ENCODE assay signal across 11 mouse cellular contexts in genomic region chr4:150659926-150660610, GRCm38 (mm10). TPM values are rescaled to one million over a fixed set of nuclear protein-coding genes. Genes with fewer than 3 reads are reported as not detected.
DNase-seq lines count a peak whose midpoint lies in the region; ATAC-seq and TF ChIP-seq lines count a peak whose summit lies in the region.
"Had no signal": no experiment of that assay in that cellular context is flagged by ENCODE, and none has a peak within 500 bp of the region (broad histone marks: within the 10 kb centered on the region; RNA-seq: fewer than 3 reads in every experiment).

No protein-coding gene starts in this region.

- ATAC-seq in hindbrain, embryonic 11.5 days (ENCODE audit: low FRiP score), result no peak
- ATAC-seq in lung, postnatal 0 days, result no peak

- dilution Hi-C loops in CH12.LX (cut with MboI; ENCODE audit: extremely low pct_ligation_motif_present, extremely low pct_unique_long_range_greater_than_20kb, low sequenced_read_pairs), result no loop called here

- peak; percentile 32 to 61; a peak in 3 of 4 replicates for TF ChIP-seq CTCF in CH12.LX (conservative IDR thresholded peaks at IDR 0.05 in 1 of 2, IDR thresholded peaks at IDR 0.05 in 1 of 2; ENCODE audit: low read depth in 2 of 2, low read length in 2 of 2)
- TF ChIP-seq CTCF in lung, postnatal 0 days (IDR thresholded peaks at IDR 0.05), result peak; percentile 45

- 69% methylated on average over 9 of the region's 9 CpGs for whole genome bisulfite sequencing in hindbrain, embryonic 11.5 days
- 74% methylated on average over 9 of the region's 9 CpGs for WGBS in hindbrain, embryonic 10.5 days
- 67% methylated on average over 9 of the region's 9 CpGs for WGBS in lung, postnatal 0 days

- H3K9me3 ChIP-seq in hindbrain, embryonic 11.5 days (ENCODE audit: control insufficient read depth, low read length), result no peaks in the 10 kb centered on the region
- H3K9me3 ChIP-seq in hindbrain, embryonic 10.5 days, result peaks cover 6% of the 10 kb centered on the region; the same call in 1 of the 2 replicates
- peaks cover 5% of the 10 kb centered on the region for H3K9me3 ChIP-seq in CH12.LX (replicated peaks; ENCODE audit: low read length)
- no peaks in the 10 kb centered on the region for H3K9me3 ChIP-seq in lung, postnatal 0 days (ENCODE audit: low read length)
- H3K9me3 ChIP-seq: embryonic facial prominence, embryonic 15.5 days had no signal

- no peak overlapping the region for H3K4me3 ChIP-seq in hindbrain, embryonic 11.5 days (ENCODE audit: low read depth, low read length)
- no peak overlapping the region for H3K4me3 ChIP-seq in hindbrain, embryonic 10.5 days
- H3K4me3 ChIP-seq in CH12.LX (replicated peaks in 1 of 3; ENCODE audit: low read depth in 2 of 3, low read length in 2 of 3, poor library complexity in 1 of 3), result no peak overlapping the region
- H3K4me3 ChIP-seq in lung, postnatal 0 days (ENCODE audit: low read depth, low read length), result no peak overlapping the region
- H3K4me3 ChIP-seq: embryonic facial prominence, embryonic 15.5 days; megakaryocyte, embryonic 14.5 days had no signal

- H3K9ac ChIP-seq in hindbrain, embryonic 11.5 days (ENCODE audit: low read depth, low read length), result no peak overlapping the region
- H3K9ac ChIP-seq in CH12.LX (ENCODE audit: insufficient read depth, low read depth), result no peak overlapping the region
- H3K9ac ChIP-seq in lung, postnatal 0 days (replicated peaks; ENCODE audit: low read depth), result no peak overlapping the region
- H3K9ac ChIP-seq: embryonic facial prominence, embryonic 15.5 days had no signal

- TF ChIP-seq EP300 in CH12.LX (IDR thresholded peaks at IDR 0.05; ENCODE audit: low read length), result no peak
- TF ChIP-seq EP300 in lung, postnatal 0 days (IDR thresholded peaks at IDR 0.05), result no peak

- in situ Hi-C loops in CH12.LX (cut with MboI; ENCODE audit: low pct_ligation_motif_present, low pct_unique_long_range_greater_than_20kb, low sequenced_read_pairs), result loop anchor here (5.0 to 10.0 kb wide), 2 partner anchors 215 to 302 kb away; no protein-coding TSS in a partner anchor

- H3K27me3 ChIP-seq in hindbrain, embryonic 11.5 days (ENCODE audit: control insufficient read depth, insufficient read depth, low read length), result no peaks in the 10 kb centered on the region; the same call in 1 of the 2 replicates
- H3K27me3 ChIP-seq in hindbrain, embryonic 10.5 days (ENCODE audit: insufficient read depth, poor library complexity, severe bottlenecking), result peaks cover 29% of the 10 kb centered on the region
- H3K27me3 ChIP-seq in CH12.LX (replicated peaks), result no peaks in the 10 kb centered on the region
- H3K27me3 ChIP-seq in lung, postnatal 0 days (replicated peaks; ENCODE audit: insufficient read depth, low read length), result no peaks in the 10 kb centered on the region
- H3K27me3 ChIP-seq: embryonic facial prominence, embryonic 15.5 days had no signal

- H3K4me2 ChIP-seq in hindbrain, embryonic 11.5 days (replicated peaks; ENCODE audit: low read depth, low read length), result no peak overlapping the region
- no peak overlapping the region; the same call in 1 of the 2 replicates for H3K4me2 ChIP-seq in CH12.LX (ENCODE audit: insufficient read depth, low read depth, poor library complexity, severe bottlenecking)
- no peak overlapping the region for H3K4me2 ChIP-seq in lung, postnatal 0 days (replicated peaks; ENCODE audit: low read depth, low read length)
- H3K4me2 ChIP-seq: embryonic facial prominence, embryonic 15.5 days had no signal

- H3K79me2 ChIP-seq in CH12.LX (replicated peaks; ENCODE audit: control insufficient read depth, extremely low read depth, insufficient read depth, poor library complexity, severe bottlenecking), result no peaks in the 10 kb centered on the region

- no peak for TF ChIP-seq RAD21 in CH12.LX (IDR thresholded peaks at IDR 0.05; ENCODE audit: low read depth, low read length)

- H3K27ac ChIP-seq in hindbrain, embryonic 11.5 days (ENCODE audit: low read depth, low read length), result no peak overlapping the region
- no peak overlapping the region for H3K27ac ChIP-seq in hindbrain, embryonic 10.5 days
- H3K27ac ChIP-seq in CH12.LX (ENCODE audit: insufficient read depth, low read depth), result no peak overlapping the region
- H3K27ac ChIP-seq in lung, postnatal 0 days (ENCODE audit: low read length), result no peak overlapping the region
- H3K27ac ChIP-seq: embryonic facial prominence, embryonic 15.5 days had no signal

- no peak for TF ChIP-seq POLR2A in CH12.LX (IDR thresholded peaks at IDR 0.05; ENCODE audit: low read depth, low read length)

- H3K36me3 ChIP-seq in hindbrain, embryonic 11.5 days (ENCODE audit: control insufficient read depth, insufficient read depth, low read length), result no peaks in the 10 kb centered on the region
- no peaks in the 10 kb centered on the region for H3K36me3 ChIP-seq in hindbrain, embryonic 10.5 days
- no peaks in the 10 kb centered on the region for H3K36me3 ChIP-seq in CH12.LX (replicated peaks in 1 of 2; ENCODE audit: control insufficient read depth in 1 of 2, insufficient read depth in 1 of 2, low read length in 1 of 2)
- no peaks in the 10 kb centered on the region for H3K36me3 ChIP-seq in lung, postnatal 0 days (ENCODE audit: insufficient read depth, low read length)
- H3K36me3 ChIP-seq: embryonic facial prominence, embryonic 15.5 days had no signal

- DNase-seq in hindbrain, embryonic 11.5 days (ENCODE audit: low spot score), result peak; percentile 43
- no peak for DNase-seq in hindbrain, embryonic 10.5 days (ENCODE audit: low spot score)
- DNase-seq in 3T3-L1 (ENCODE audit: low read depth, low spot score) (peak; percentile 14), CH12.LX (ENCODE audit: extremely low read depth) (peak; percentile 48)
- no peak for DNase-seq in lung, postnatal 0 days (ENCODE audit: low spot score)
- DNase-seq in ovary, adult 18-20 months (ENCODE audit: low spot score), result no peak
- no peak for DNase-seq in layer of hippocampus, adult 9-11 months
- no peak for DNase-seq in urinary bladder, adult 2 months (ENCODE audit: low spot score)
- DNase-seq: layer of hippocampus, postnatal 36 days had no signal

- H3K4me1 ChIP-seq in hindbrain, embryonic 11.5 days (replicated peaks; ENCODE audit: control insufficient read depth, insufficient read depth, low read length), result no peaks in the 10 kb centered on the region; the same call in 1 of the 2 replicates
- peaks cover 28% of the 10 kb centered on the region for H3K4me1 ChIP-seq in hindbrain, embryonic 10.5 days (replicated peaks)
- H3K4me1 ChIP-seq in CH12.LX (ENCODE audit: control insufficient read depth in 1 of 2, insufficient read depth in 2 of 2), result peaks cover 0 to 3% of the 10 kb centered on the region in 2 experiments; a peak in 3 of 4 replicates
- H3K4me1 ChIP-seq in lung, postnatal 0 days (ENCODE audit: insufficient read depth, low read depth, low read length), result peaks cover 7% of the 10 kb centered on the region; the same call in 1 of the 2 replicates

TF ChIP-seq in CH12.LX, 34 proteins besides CTCF, POLR2A, EP300 and RAD21:
- TF ChIP-seq MXI1 (IDR thresholded peaks at IDR 0.05; ENCODE audit: low read depth, low read length), result no peak
- TF ChIP-seq ZKSCAN1 (IDR thresholded peaks at IDR 0.05; ENCODE audit: borderline replicate concordance, low read depth, low read length), result no peak
- no peak for TF ChIP-seq POLR2AphosphoS2 (IDR thresholded peaks at IDR 0.05; ENCODE audit: low read depth, low read length)
- TF ChIP-seq MEF2A (IDR thresholded peaks at IDR 0.05; ENCODE audit: borderline replicate concordance, low read depth, low read length), result no peak
- TF ChIP-seq IRF4 (IDR thresholded peaks at IDR 0.05; ENCODE audit: low read depth, low read length), result no peak
- no peak for TF ChIP-seq BHLHE40 (IDR thresholded peaks at IDR 0.05; ENCODE audit: low read depth, low read length)
- no peak for TF ChIP-seq USF2 (conservative IDR thresholded peaks at IDR 0.05; ENCODE audit: low read depth, low read length)
- no peak for TF ChIP-seq CHD1 (IDR thresholded peaks at IDR 0.05; ENCODE audit: low read depth, low read length)
- no peak for TF ChIP-seq MAZ (IDR thresholded peaks at IDR 0.05; ENCODE audit: low read depth, low read length)
- no peak for TF ChIP-seq RCOR1 (conservative IDR thresholded peaks at IDR 0.05; ENCODE audit: low read depth, low read length)
- no peak for TF ChIP-seq TBP (conservative IDR thresholded peaks at IDR 0.05; ENCODE audit: low read depth, low read length)
- no peak for TF ChIP-seq TCF12 (IDR thresholded peaks at IDR 0.05; ENCODE audit: low read depth, low read length)
- no peak for TF ChIP-seq MYC (IDR thresholded peaks at IDR 0.05; ENCODE audit: low read depth, low read length)
- no peak for TF ChIP-seq ETS1 (conservative IDR thresholded peaks at IDR 0.05; ENCODE audit: low read depth, low read length)
- no peak for TF ChIP-seq JUN (IDR thresholded peaks at IDR 0.05; ENCODE audit: insufficient read depth, low read depth, low read length)
- no peak for TF ChIP-seq UBTF (IDR thresholded peaks at IDR 0.05; ENCODE audit: low read depth, low read length)
- TF ChIP-seq NELFE (IDR thresholded peaks at IDR 0.05; ENCODE audit: low read depth, low read length), result no peak
- no peak for TF ChIP-seq CHD2 (IDR thresholded peaks at IDR 0.05; ENCODE audit: low read length)

RNA-seq across cellular contexts. Expression of gene Slc45a1, which starts 8.1 kb away (rescaled TPM):
- 5.6 and 7.8 TPM in 2 replicates for polyA plus RNA-seq in hindbrain, embryonic 11.5 days (2014; fragmentation: Nextera tagmentation; extraction: Ambion mirVana)
- 2.9 and 8.4 TPM in 2 replicates for polyA plus RNA-seq in hindbrain, embryonic 10.5 days (2016; fragmentation: Nextera tagmentation; extraction: Ambion mirVana)
- not detected in 2 replicates for total RNA-seq in CH12.LX (2012; rRNA removed)
- total RNA-seq in CH12.LX (2014; rRNA removed), result not detected in 2 replicates
- polyA plus RNA-seq in CH12.LX (2012; ENCODE audit: insufficient read length, low read depth), result not detected in 2 replicates
- 0.04 TPM in 1 of 2 replicates, not detected in the other for polyA plus RNA-seq in lung, postnatal 0 days (2015; fragmentation: Nextera tagmentation; extraction: Ambion mirVana)
- polyA plus RNA-seq in urinary bladder, adult 2 months (2012; rRNA removed), result 0.04 and 0.06 TPM in 2 replicates

Comparison
In these comparisons a context has a peak if more than half of its experiments do, and no peak if none do; other contexts are left out.
1. DNase-seq: peak in hindbrain, embryonic 11.5 days (single experiment), 3T3-L1 (single experiment) and CH12.LX (single experiment); none in hindbrain, embryonic 10.5 days (single experiment), lung, postnatal 0 days (single experiment), ovary, adult 18-20 months (single experiment), layer of hippocampus, adult 9-11 months (single experiment) and urinary bladder, adult 2 months (single experiment).